Mouse (Mus musculus): ENCODE measurements around the gene Gm5105. TPM values are rescaled to one million over a fixed set of nuclear protein-coding genes. Genes with fewer than 3 reads are reported as not detected.

The Gm5105 gene
- polyA plus RNA-seq, 1 experiment = not detected

- Histone ChIP-seq H3K27ac (ENCODE audit: insufficient read depth, low read length) (no peak overlapping the region), H3K36me3 (ENCODE audit: control insufficient read depth, insufficient read depth, low read length, poor library complexity, severe bottlenecking) (no peaks in the 10 kb centered on the region), H3K9ac (ENCODE audit: low read depth, poor library complexity, severe bottlenecking) (no peak overlapping the region), H3K9me3 (replicated peaks; ENCODE audit: control insufficient read depth, insufficient read depth, low read length, poor library complexity, severe bottlenecking) (no peaks in the 10 kb centered on the region), H3K4me1 (ENCODE audit: control insufficient read depth, insufficient read depth, low read length) (no peaks in the 10 kb centered on the region), H3K27me3 (ENCODE audit: control insufficient read depth, insufficient read depth, low read length, poor library complexity, severe bottlenecking) (no peaks in the 10 kb centered on the region), H3K4me3 (ENCODE audit: low read depth, low read length) (no peak overlapping the region)
- TF ChIP-seq CTCF (IDR thresholded peaks at IDR 0.05; ENCODE audit: low read depth, low read length) (no peak), EP300 (IDR thresholded peaks at IDR 0.05; ENCODE audit: insufficient read depth, low read depth, low read length) (no peak), POLR2A (IDR thresholded peaks at IDR 0.05; ENCODE audit: insufficient read depth, low read length) (no peak)
Observed at GRCm38 (mm10) chr3:138058226-138058625, 9.0 kb downstream of the Gm5105 start.

GRCm38 (mm10) chr3:138056976-138057375 lies 10.2 kb downstream of the Gm5105 start:
- Histone ChIP-seq H3K9me3 (replicated peaks; ENCODE audit: control insufficient read depth, insufficient read depth, low read length, poor library complexity, severe bottlenecking) (no peaks in the 10 kb centered on the region), H3K36me3 (ENCODE audit: control insufficient read depth, insufficient read depth, low read length, poor library complexity, severe bottlenecking) (no peaks in the 10 kb centered on the region), H3K27ac (ENCODE audit: insufficient read depth, low read length) (no peak overlapping the region), H3K9ac (ENCODE audit: low read depth, poor library complexity, severe bottlenecking) (no peak overlapping the region), H3K4me1 (ENCODE audit: control insufficient read depth, insufficient read depth, low read length) (no peaks in the 10 kb centered on the region), H3K27me3 (ENCODE audit: control insufficient read depth, insufficient read depth, low read length, poor library complexity, severe bottlenecking) (no peaks in the 10 kb centered on the region), H3K4me3 (ENCODE audit: low read depth, low read length) (no peak overlapping the region)
- TF ChIP-seq EP300 (IDR thresholded peaks at IDR 0.05; ENCODE audit: insufficient read depth, low read depth, low read length) (no peak), CTCF (IDR thresholded peaks at IDR 0.05; ENCODE audit: low read depth, low read length) (no peak)

DNA sequence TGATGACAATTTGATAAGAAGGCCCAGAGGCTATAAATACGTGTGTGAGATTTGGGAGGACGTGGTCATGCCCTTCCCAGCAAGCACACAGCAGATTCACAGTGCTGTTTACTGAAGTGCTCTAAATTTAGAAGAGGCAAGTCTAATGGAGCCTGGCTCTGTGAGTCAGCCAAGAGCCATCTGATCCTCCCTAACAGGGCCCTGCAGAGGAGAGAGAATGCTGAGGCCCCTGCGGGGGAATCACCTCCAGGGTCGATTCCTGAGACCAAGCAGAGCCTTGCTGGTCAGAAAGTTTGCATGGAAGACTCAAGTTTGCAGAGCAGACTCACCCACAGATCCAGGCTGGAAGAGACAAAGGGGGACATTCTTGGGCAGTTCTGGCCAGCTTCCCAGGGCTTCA lies 13.2 kb downstream of the Gm5105 start:
- TF ChIP-seq EP300 (IDR thresholded peaks at IDR 0.05; ENCODE audit: insufficient read depth, low read depth, low read length) (no peak), CTCF (IDR thresholded peaks at IDR 0.05; ENCODE audit: low read depth, low read length) (no peak), POLR2A (IDR thresholded peaks at IDR 0.05; ENCODE audit: insufficient read depth, low read length) (no peak)
- H3K27ac ChIP-seq (ENCODE audit: insufficient read depth, low read length) = no peak overlapping the region

GRCm38 (mm10) chr3:138051431-138051830 lies 15.8 kb downstream of the Gm5105 start:
- Histone ChIP-seq H3K4me3 (ENCODE audit: low read depth, low read length) (no peak overlapping the region), H3K9ac (ENCODE audit: low read depth, poor library complexity, severe bottlenecking) (no peak overlapping the region), H3K36me3 (ENCODE audit: control insufficient read depth, insufficient read depth, low read length, poor library complexity, severe bottlenecking) (no peaks in the 10 kb centered on the region), H3K4me1 (ENCODE audit: control insufficient read depth, insufficient read depth, low read length) (no peaks in the 10 kb centered on the region), H3K27ac (ENCODE audit: insufficient read depth, low read length) (no peak overlapping the region), H3K9me3 (replicated peaks; ENCODE audit: control insufficient read depth, insufficient read depth, low read length, poor library complexity, severe bottlenecking) (no peaks in the 10 kb centered on the region), H3K27me3 (ENCODE audit: control insufficient read depth, insufficient read depth, low read length, poor library complexity, severe bottlenecking) (no peaks in the 10 kb centered on the region)
- TF ChIP-seq CTCF (IDR thresholded peaks at IDR 0.05; ENCODE audit: low read depth, low read length) (no peak), POLR2A (IDR thresholded peaks at IDR 0.05; ENCODE audit: insufficient read depth, low read length) (no peak), EP300 (IDR thresholded peaks at IDR 0.05; ENCODE audit: insufficient read depth, low read depth, low read length) (no peak)

More for the DNA sequence above, 13.2 kb downstream of the Gm5105 start:
- Histone ChIP-seq H3K4me1 (ENCODE audit: control insufficient read depth, insufficient read depth, low read length) (no peaks in the 10 kb centered on the region), H3K9me3 (replicated peaks; ENCODE audit: control insufficient read depth, insufficient read depth, low read length, poor library complexity, severe bottlenecking) (no peaks in the 10 kb centered on the region), H3K9ac (ENCODE audit: low read depth, poor library complexity, severe bottlenecking) (no peak overlapping the region), H3K27me3 (ENCODE audit: control insufficient read depth, insufficient read depth, low read length, poor library complexity, severe bottlenecking) (no peaks in the 10 kb centered on the region), H3K4me3 (ENCODE audit: low read depth, low read length) (no peak overlapping the region), H3K36me3 (ENCODE audit: control insufficient read depth, insufficient read depth, low read length, poor library complexity, severe bottlenecking) (no peaks in the 10 kb centered on the region)

GRCm38 (mm10) chr3:138050772-138051171 lies 16.4 kb downstream of the Gm5105 start:
- H3K4me3 ChIP-seq (ENCODE audit: low read depth, low read length) = no peak overlapping the region
- TF ChIP-seq CTCF (IDR thresholded peaks at IDR 0.05; ENCODE audit: low read depth, low read length) = no peak
- no peak for TF ChIP-seq EP300 (IDR thresholded peaks at IDR 0.05; ENCODE audit: insufficient read depth, low read depth, low read length)
- TF ChIP-seq POLR2A (IDR thresholded peaks at IDR 0.05; ENCODE audit: insufficient read depth, low read length) = no peak
- no peak overlapping the region for H3K9ac ChIP-seq (ENCODE audit: low read depth, poor library complexity, severe bottlenecking)
- H3K27me3 ChIP-seq (ENCODE audit: control insufficient read depth, insufficient read depth, low read length, poor library complexity, severe bottlenecking) = no peaks in the 10 kb centered on the region
- H3K9me3 ChIP-seq (replicated peaks; ENCODE audit: control insufficient read depth, insufficient read depth, low read length, poor library complexity, severe bottlenecking) = no peaks in the 10 kb centered on the region
- no peaks in the 10 kb centered on the region for H3K4me1 ChIP-seq (ENCODE audit: control insufficient read depth, insufficient read depth, low read length)
- no peaks in the 10 kb centered on the region for H3K36me3 ChIP-seq (ENCODE audit: control insufficient read depth, insufficient read depth, low read length, poor library complexity, severe bottlenecking)
- no peak overlapping the region for H3K27ac ChIP-seq (ENCODE audit: insufficient read depth, low read length)

GRCm38 (mm10) chr3:138049555-138049954 lies 17.6 kb downstream of the Gm5105 start:
- Histone ChIP-seq H3K9ac (ENCODE audit: low read depth, poor library complexity, severe bottlenecking) (no peak overlapping the region), H3K4me1 (ENCODE audit: control insufficient read depth, insufficient read depth, low read length) (no peaks in the 10 kb centered on the region), H3K27me3 (ENCODE audit: control insufficient read depth, insufficient read depth, low read length, poor library complexity, severe bottlenecking) (no peaks in the 10 kb centered on the region), H3K36me3 (ENCODE audit: control insufficient read depth, insufficient read depth, low read length, poor library complexity, severe bottlenecking) (no peaks in the 10 kb centered on the region), H3K9me3 (replicated peaks; ENCODE audit: control insufficient read depth, insufficient read depth, low read length, poor library complexity, severe bottlenecking) (no peaks in the 10 kb centered on the region), H3K4me3 (ENCODE audit: low read depth, low read length) (no peak overlapping the region), H3K27ac (ENCODE audit: insufficient read depth, low read length) (no peak overlapping the region)
- TF ChIP-seq CTCF (IDR thresholded peaks at IDR 0.05; ENCODE audit: low read depth, low read length) (no peak), POLR2A (IDR thresholded peaks at IDR 0.05; ENCODE audit: insufficient read depth, low read length) (no peak), EP300 (IDR thresholded peaks at IDR 0.05; ENCODE audit: insufficient read depth, low read depth, low read length) (no peak)
